Comparison of ENCODE assay signal across 31 mouse cellular contexts in genomic region chr15:22833127-22833526, GRCm38 (mm10).
A peak's percentile ranks its signal among the peaks of the same experiment; 100 is the strongest.
DNase-seq lines count a peak whose midpoint lies in the region; ATAC-seq lines count a peak whose summit lies in the region.
"Had no signal": no experiment of that assay in that cellular context is flagged by ENCODE, and none has a peak within 500 bp of the region (broad histone marks: within the 10 kb centered on the region; RNA-seq: fewer than 3 reads in every experiment).

No protein-coding gene starts in this region.

- no peak overlapping the region for H3K4me3 ChIP-seq in forebrain, embryonic 14.5 days (ENCODE audit: low read depth, low read length)
- H3K4me3 ChIP-seq in forebrain, embryonic 11.5 days (ENCODE audit: low read depth, low read length) = no peak overlapping the region
- H3K4me3 ChIP-seq: embryonic facial prominence, embryonic 13.5 days; erythroblast, embryonic 14.5 days; forebrain, embryonic 15.5 days; gastrocnemius, adult 2 months; hindbrain, embryonic 15.5 days; intestine, embryonic 15.5 days; midbrain, embryonic 13.5 days; myocyte; neural tube, embryonic 13.5 days; stomach, embryonic 15.5 days had no signal

- no peaks in the 10 kb centered on the region for H3K36me3 ChIP-seq in forebrain, embryonic 14.5 days (ENCODE audit: control insufficient read depth, insufficient read depth, low read length)
- H3K36me3 ChIP-seq in forebrain, embryonic 11.5 days (ENCODE audit: control insufficient read depth, insufficient read depth, low read length) = no peaks in the 10 kb centered on the region
- H3K36me3 ChIP-seq: embryonic facial prominence, embryonic 13.5 days; forebrain, embryonic 15.5 days; G1E; hindbrain, embryonic 15.5 days; intestine, embryonic 15.5 days; midbrain, embryonic 13.5 days; neural tube, embryonic 13.5 days; stomach, embryonic 15.5 days had no signal

- peak; percentile 17 for DNase-seq in forebrain, embryonic 14.5 days (ENCODE audit: low spot score)
- no peak for DNase-seq in forebrain, embryonic 11.5 days (ENCODE audit: low spot score)
- DNase-seq in layer of hippocampus, adult 9-10 months (ENCODE audit: low spot score) = peak; percentile 32
- DNase-seq in layer of hippocampus, postnatal 36 days = no peak
- DNase-seq in 3T3-L1 (ENCODE audit: low read depth, low spot score) = peak; percentile 52
- peak; percentile 33 for DNase-seq in NIH3T3 (ENCODE audit: low read depth)
- DNase-seq in adrenal gland, postnatal 14 days = no peak
- no peak for DNase-seq in spleen, postnatal 14 days (ENCODE audit: low spot score in 2 of 2)
- DNase-seq: adrenal gland, postnatal 25 days; B cell, adult 2 months; cerebellum, adult 11-12 months; cerebellum, postnatal 36 days; embryo, embryonic 11 days; gastrocnemius, adult 2 months; heart, postnatal 4 days; kidney, adult 9 months; kidney, postnatal 36 days; lung, adult 2 months; thymus, adult 2 months had no signal

- H3K9ac ChIP-seq in forebrain, embryonic 14.5 days (ENCODE audit: low read length) = no peak overlapping the region
- no peak overlapping the region for H3K9ac ChIP-seq in forebrain, embryonic 11.5 days (ENCODE audit: low read length)
- H3K9ac ChIP-seq: embryonic facial prominence, embryonic 13.5 days; forebrain, embryonic 15.5 days; hindbrain, embryonic 15.5 days; intestine, embryonic 15.5 days; midbrain, embryonic 13.5 days; neural tube, embryonic 13.5 days; stomach, embryonic 15.5 days had no signal

- no peak overlapping the region for H3K27ac ChIP-seq in forebrain, embryonic 14.5 days (ENCODE audit: low read depth, low read length)
- no peak overlapping the region for H3K27ac ChIP-seq in forebrain, embryonic 11.5 days (ENCODE audit: low read depth, low read length)
- H3K27ac ChIP-seq: embryonic facial prominence, embryonic 13.5 days; forebrain, embryonic 15.5 days; gastrocnemius, adult 2 months; hindbrain, embryonic 15.5 days; intestine, embryonic 15.5 days; midbrain, embryonic 13.5 days; neural tube, embryonic 13.5 days; stomach, embryonic 15.5 days had no signal

- no peak for ATAC-seq in forebrain, embryonic 14.5 days
- ATAC-seq in forebrain, embryonic 11.5 days (replicated peaks; ENCODE audit: low FRiP score) = no peak
- ATAC-seq: forebrain, embryonic 15.5 days; intestine, embryonic 15.5 days; midbrain, embryonic 13.5 days had no signal

- H3K27me3 ChIP-seq in forebrain, embryonic 14.5 days (replicated peaks; ENCODE audit: control insufficient read depth, insufficient read depth, low read length) = no peaks in the 10 kb centered on the region
- no peaks in the 10 kb centered on the region for H3K27me3 ChIP-seq in forebrain, embryonic 11.5 days (ENCODE audit: control insufficient read depth, insufficient read depth, low read length)
- H3K27me3 ChIP-seq: CH12.LX; embryonic facial prominence, embryonic 13.5 days; forebrain, embryonic 15.5 days; hindbrain, embryonic 15.5 days; intestine, embryonic 15.5 days; midbrain, embryonic 13.5 days; neural tube, embryonic 13.5 days; stomach, embryonic 15.5 days had no signal

- no peaks in the 10 kb centered on the region for H3K9me3 ChIP-seq in forebrain, embryonic 14.5 days (replicated peaks; ENCODE audit: control insufficient read depth, low read length)
- H3K9me3 ChIP-seq in forebrain, embryonic 11.5 days (ENCODE audit: control insufficient read depth, low read length) = no peaks in the 10 kb centered on the region
- H3K9me3 ChIP-seq: embryonic facial prominence, embryonic 13.5 days; forebrain, embryonic 15.5 days; G1E; hindbrain, embryonic 15.5 days; intestine, embryonic 15.5 days; midbrain, embryonic 13.5 days; neural tube, embryonic 13.5 days; stomach, embryonic 15.5 days had no signal

- H3K4me1 ChIP-seq in forebrain, embryonic 14.5 days (ENCODE audit: control insufficient read depth, insufficient read depth, low read length) = no peaks in the 10 kb centered on the region
- H3K4me1 ChIP-seq in forebrain, embryonic 11.5 days (replicated peaks; ENCODE audit: control insufficient read depth, insufficient read depth, low read length) = no peaks in the 10 kb centered on the region
- H3K4me1 ChIP-seq: embryonic facial prominence, embryonic 13.5 days; forebrain, embryonic 15.5 days; hindbrain, embryonic 15.5 days; intestine, embryonic 15.5 days; midbrain, embryonic 13.5 days; neural tube, embryonic 13.5 days; stomach, embryonic 15.5 days had no signal

- H3K4me2 ChIP-seq in forebrain, embryonic 14.5 days (ENCODE audit: low read length) = no peak overlapping the region
- H3K4me2 ChIP-seq in forebrain, embryonic 11.5 days (ENCODE audit: low read depth, low read length, severe bottlenecking) = no peak overlapping the region
- H3K4me2 ChIP-seq: embryonic facial prominence, embryonic 13.5 days; forebrain, embryonic 15.5 days; hindbrain, embryonic 15.5 days; intestine, embryonic 15.5 days; liver, embryonic 11.5 days; midbrain, embryonic 13.5 days; neural tube, embryonic 13.5 days; stomach, embryonic 15.5 days had no signal

Comparison
In these comparisons a context has a peak if more than half of its experiments do, and no peak if none do; other contexts are left out.
1. DNase-seq: peak in forebrain, embryonic 14.5 days (single experiment), layer of hippocampus, adult 9-10 months (single experiment), 3T3-L1 (single experiment) and NIH3T3 (single experiment); none in forebrain, embryonic 11.5 days (single experiment), layer of hippocampus, postnatal 36 days (0 of 2), adrenal gland, postnatal 14 days (single experiment) and spleen, postnatal 14 days (0 of 2).